Mouse (Mus musculus) kidney, adult 2 months (tissue): ENCODE data around the gene Dnajb14. TPM values are rescaled to one million over a fixed set of nuclear protein-coding genes. Genes with fewer than 3 reads are reported as not detected.

Experiments used
- DNase-seq: peaks from one replicate; pipeline ENCODE4 v3.0.0; 2021
- H3K27ac ChIP-seq: fragments of 200-500 bp; 2 replicates; pipeline ENCODE4 v1.5.1; 2012; ENCODE audit warnings: low read depth, low read length, control low read depth, inconsistent platforms; ENCODE audit not compliant: insufficient read depth
- H3K27me3 ChIP-seq: fragments of 200-500 bp; replicated peaks from 2 replicates; pipeline ENCODE4 v1.6.1; 2012; ENCODE audit warnings: mild to moderate bottlenecking, moderate library complexity, low read length, inconsistent platforms; ENCODE audit not compliant: control insufficient read depth, insufficient read depth
- H3K36me3 ChIP-seq: fragments of 200-500 bp; 2 replicates; pipeline ENCODE4 v1.6.1; 2012; ENCODE audit warnings: mild to moderate bottlenecking, moderate library complexity, low read length, inconsistent platforms; ENCODE audit not compliant: control insufficient read depth, insufficient read depth
- H3K4me1 ChIP-seq: fragments of 200-500 bp; 2 replicates; pipeline ENCODE4 v1.6.1; 2011; ENCODE audit warnings: low read length; ENCODE audit not compliant: control insufficient read depth, insufficient read depth
- H3K4me3 ChIP-seq: fragments of 200-500 bp; 2 replicates; pipeline ENCODE4 v1.5.1; 2011; ENCODE audit warnings: mild to moderate bottlenecking, low read depth, low read length, control low read depth; ENCODE audit not compliant: insufficient read depth
- CTCF ChIP-seq: fragments of 200-500 bp; conservative IDR thresholded peaks from 2 replicates; pipeline ENCODE4 v1.5.1; 2011; ENCODE audit warnings: low read depth, mild to moderate bottlenecking, control low read depth, low read length, moderate library complexity, mixed read lengths; ENCODE audit not compliant: insufficient read depth, insufficient read length
- POLR2A ChIP-seq: fragments of 200-500 bp; IDR thresholded peaks from one replicate; pipeline ENCODE4 v1.6.1; 2011; ENCODE audit warnings: low read depth, low read length, control low read depth
- WGBS: fragments of 180-500 bp; shearing (Covaris S2); methylation state at CpG from one replicate; pipeline ENCODE4 v1.1.7; 2018; 5-methylcytosine and 5-hydroxymethylcytosine counted together
- polyA plus RNA-seq: library from polyadenylated mRNA; depleted of rRNA; stranded (reverse); fragments of >200 nt; gene quantifications from 2 replicates; pipeline ENCODE4 v1.2.3, GENCODE M21; 2012

The Dnajb14 gene
- polyA plus RNA-seq, 1 experiment: 6.2 TPM

DNA sequence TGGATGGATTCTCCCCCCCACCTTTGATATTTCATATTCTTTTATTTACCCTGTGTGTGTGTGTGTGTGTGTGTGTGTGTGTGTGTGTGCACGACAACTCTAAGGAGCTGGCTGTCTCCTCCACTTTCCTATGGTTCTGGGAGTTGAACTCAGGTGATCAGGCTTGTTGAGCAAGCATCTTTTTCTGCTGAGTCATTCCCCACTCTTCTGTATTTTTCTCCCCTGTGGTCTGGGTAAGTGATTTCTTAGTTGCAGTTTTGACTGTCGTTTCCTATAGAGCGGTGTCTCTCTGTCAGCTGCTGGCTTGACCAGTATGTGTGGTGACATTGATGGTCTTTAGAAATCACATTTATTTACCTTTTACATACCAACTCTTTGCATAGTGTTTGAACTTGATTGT is 11.8 kb downstream of the Dnajb14 start:
- Histone ChIP-seq H3K27ac (no peak overlapping the region), H3K27me3 (no peaks in the 10 kb centered on the region), H3K4me1 (no peaks in the 10 kb centered on the region), H3K4me3 (no peak overlapping the region), H3K36me3 (no peaks in the 10 kb centered on the region)
- TF ChIP-seq CTCF (no peak), POLR2A (no peak)
- DNase-seq: no peak
- 67% methylated on average over 3 of the region's 3 CpGs for WGBS

DNA sequence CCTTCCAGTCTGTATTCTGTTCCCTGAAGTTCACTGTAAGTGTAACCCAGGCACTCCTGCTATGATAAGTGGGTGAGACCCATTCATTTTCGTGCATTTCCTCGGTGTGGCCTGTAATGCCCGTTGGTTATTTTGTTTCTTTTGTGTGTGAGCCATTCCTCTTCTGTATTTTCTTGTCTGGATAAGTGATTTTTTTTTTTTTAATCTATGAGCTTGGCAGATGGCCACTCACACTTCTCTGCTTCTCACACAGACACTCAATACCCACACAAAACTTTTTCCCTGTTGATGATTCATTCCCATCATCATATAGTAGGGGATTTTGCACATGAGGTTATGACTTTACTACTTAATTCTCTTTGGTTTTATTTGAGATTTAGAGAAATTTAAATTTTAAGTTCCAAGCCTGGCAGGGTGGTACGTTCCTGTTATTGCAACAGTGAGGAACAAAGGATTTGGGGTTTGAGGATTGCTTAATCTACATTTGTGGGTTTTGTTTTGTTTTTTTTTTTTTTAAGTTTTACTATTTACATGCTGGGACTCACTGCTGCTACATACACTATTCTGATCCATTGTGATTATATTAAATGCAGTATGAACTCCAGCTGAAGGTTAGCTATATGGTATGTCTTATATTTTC is 12.8 kb downstream of the Dnajb14 start:
- H3K4me1 ChIP-seq: no peaks in the 10 kb centered on the region
- no peaks in the 10 kb centered on the region for H3K27me3 ChIP-seq
- no peak for TF ChIP-seq POLR2A
- no peak for TF ChIP-seq CTCF
- H3K36me3 ChIP-seq: no peaks in the 10 kb centered on the region
- WGBS: 77% methylated on average over 4 of the region's 4 CpGs
- H3K4me3 ChIP-seq: no peak overlapping the region
- DNase-seq: no peak
- H3K27ac ChIP-seq: no peak overlapping the region

DNA sequence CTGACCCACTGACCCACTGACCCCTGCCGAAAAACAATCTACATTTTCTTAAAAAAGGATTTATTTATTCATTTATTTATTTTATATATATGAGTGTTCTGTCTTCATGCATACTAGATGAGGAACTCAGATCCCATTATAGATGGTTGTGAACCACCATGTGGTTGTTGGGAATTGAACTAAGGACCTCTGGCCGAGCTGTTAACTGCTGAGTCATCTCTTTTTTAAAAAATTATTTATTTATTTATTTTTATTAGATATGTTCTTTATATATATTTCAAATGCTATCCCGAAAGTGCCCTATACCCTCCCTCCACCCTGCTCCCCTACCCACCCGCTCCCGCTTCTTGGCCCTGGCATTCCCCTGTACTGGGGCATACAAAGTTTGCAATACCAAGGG is 13.6 kb downstream of the Dnajb14 start:
- no peak for TF ChIP-seq CTCF
- no peak for TF ChIP-seq POLR2A
- Histone ChIP-seq H3K36me3 (no peaks in the 10 kb centered on the region), H3K27me3 (no peaks in the 10 kb centered on the region), H3K4me1 (no peaks in the 10 kb centered on the region), H3K4me3 (no peak overlapping the region), H3K27ac (no peak overlapping the region)
- DNase-seq: no peak
- WGBS: 94% methylated on average over 5 of the region's 5 CpGs

DNA sequence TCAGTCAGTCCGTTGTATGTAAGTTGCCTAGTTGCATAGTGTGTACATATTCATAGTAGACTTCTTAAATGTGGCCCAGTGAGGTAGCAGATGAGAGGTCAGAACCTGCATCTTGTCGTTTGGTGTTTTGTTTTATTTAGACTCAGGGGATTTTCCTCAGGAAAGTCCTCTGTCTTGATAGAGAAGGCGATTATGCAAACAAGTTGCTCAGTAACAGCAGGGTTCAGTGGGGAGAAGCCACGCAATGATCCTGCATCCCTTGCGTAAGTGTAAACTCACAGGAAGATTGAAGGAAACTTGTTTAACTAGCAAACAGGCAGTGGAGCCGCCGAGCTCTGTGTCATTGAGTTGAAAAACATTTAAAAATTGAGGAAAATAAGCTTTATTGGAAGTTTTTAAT is 20.5 kb downstream of the Dnajb14 start:
- TF ChIP-seq CTCF (no peak), POLR2A (no peak)
- WGBS: 91% methylated on average over 7 of the region's 7 CpGs
- Histone ChIP-seq H3K4me1 (no peaks in the 10 kb centered on the region), H3K27me3 (no peaks in the 10 kb centered on the region), H3K27ac (no peak overlapping the region), H3K36me3 (no peaks in the 10 kb centered on the region; the same call in 1 of the 2 replicates), H3K4me3 (no peak overlapping the region)
- no peak for DNase-seq

DNA sequence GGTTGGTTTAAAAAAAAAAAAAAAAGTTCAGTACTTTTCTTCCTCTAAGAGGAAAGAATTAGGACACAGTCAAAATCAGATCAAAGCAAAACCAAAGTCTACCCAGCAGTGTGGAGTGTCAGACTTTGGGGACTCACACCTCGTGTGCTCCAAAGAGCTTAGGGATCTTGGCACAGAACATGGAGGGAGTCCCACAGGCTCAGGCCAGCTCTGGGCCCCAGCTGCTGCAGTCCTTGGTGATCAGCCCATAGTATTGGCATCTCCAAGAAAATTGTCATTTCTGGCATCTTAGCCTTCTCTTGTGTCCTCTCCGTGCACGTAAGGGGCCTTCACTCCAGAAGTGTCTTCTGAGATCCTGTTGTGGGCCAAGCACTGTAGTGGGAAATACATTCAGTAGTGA is 23.6 kb downstream of the Dnajb14 start:
- Histone ChIP-seq H3K4me1 (no peaks in the 10 kb centered on the region), H3K36me3 (no peaks in the 10 kb centered on the region; the same call in 1 of the 2 replicates)
- WGBS: 90% methylated on average over 3 of the region's 3 CpGs

DNA sequence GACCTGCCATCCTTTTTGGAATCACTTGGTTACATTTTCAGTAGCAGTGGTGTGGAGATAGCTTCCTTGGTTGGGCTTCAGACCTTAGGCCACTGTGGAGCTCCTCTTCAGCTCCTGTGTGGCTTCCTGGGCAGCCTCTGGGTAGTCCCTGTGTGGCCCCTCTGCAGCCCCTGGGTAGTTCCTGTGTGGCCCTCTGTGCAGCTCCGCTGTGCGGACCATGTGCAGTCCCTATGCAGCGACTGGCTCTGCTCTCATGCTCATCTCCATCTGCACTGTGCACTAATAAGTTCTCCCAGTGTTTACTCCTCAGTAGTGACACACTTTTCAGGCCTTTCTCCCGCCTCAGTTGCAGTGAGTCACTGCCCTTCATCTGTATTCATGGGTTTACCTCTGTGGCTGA is 24.6 kb downstream of the Dnajb14 start:
- H3K27me3 ChIP-seq: no peaks in the 10 kb centered on the region
- no peaks in the 10 kb centered on the region; the same call in 1 of the 2 replicates for H3K36me3 ChIP-seq
- no peak for DNase-seq
- no peak for TF ChIP-seq POLR2A
- TF ChIP-seq CTCF: no peak
- over 99% methylated on average over 4 of the region's 4 CpGs for WGBS
- no peak overlapping the region for H3K4me3 ChIP-seq
- H3K4me1 ChIP-seq: no peaks in the 10 kb centered on the region
- H3K27ac ChIP-seq: no peak overlapping the region

More for the DNA sequence above, 23.6 kb downstream of the Dnajb14 start:
- no peak for TF ChIP-seq CTCF
- no peak for TF ChIP-seq POLR2A
- H3K27me3 ChIP-seq: no peaks in the 10 kb centered on the region
- no peak overlapping the region for H3K4me3 ChIP-seq
- no peak overlapping the region for H3K27ac ChIP-seq
- no peak for DNase-seq

DNA sequence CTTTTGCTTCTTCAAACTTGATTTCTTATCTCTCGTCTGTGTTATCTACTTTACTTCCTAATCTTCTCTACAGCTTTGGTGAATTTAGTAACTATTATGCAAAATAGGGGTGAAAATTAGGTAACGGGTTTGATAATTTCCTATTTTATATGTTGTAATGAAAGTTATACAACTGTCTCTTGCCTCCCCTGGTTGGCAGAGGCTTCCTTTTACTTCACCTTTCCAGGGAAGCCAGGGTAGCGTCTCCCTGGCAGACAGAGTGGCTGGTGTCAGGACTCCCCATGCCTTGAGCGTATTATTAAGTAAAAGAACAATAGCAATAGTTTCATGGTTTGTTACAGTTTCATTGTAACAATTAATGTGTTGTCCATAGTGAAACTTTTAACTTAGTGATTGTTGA is 26.3 kb downstream of the Dnajb14 start:
- DNase-seq: no peak
- H3K36me3 ChIP-seq: no peaks in the 10 kb centered on the region; the same call in 1 of the 2 replicates
- H3K27me3 ChIP-seq: no peaks in the 10 kb centered on the region
- TF ChIP-seq POLR2A: no peak
- WGBS: 92% methylated on average over 4 of the region's 4 CpGs
- no peaks in the 10 kb centered on the region for H3K4me1 ChIP-seq
- H3K27ac ChIP-seq: no peak overlapping the region
- H3K4me3 ChIP-seq: no peak overlapping the region
